Mouse (Mus musculus): ENCODE results near the gene Tnp2. TPM values are rescaled to one million over a fixed set of nuclear protein-coding genes. Genes with fewer than 3 reads are reported as not detected.

Tnp2 gene
- polyA plus RNA-seq, 1 experiment from 2014 or later = not detected

- H3K4me2 ChIP-seq = no peak overlapping the region
- no peaks in the 10 kb centered on the region for H3K9me3 ChIP-seq (replicated peaks)
- no peaks in the 10 kb centered on the region for H3K36me3 ChIP-seq (replicated peaks)
- no peak overlapping the region for H3K9ac ChIP-seq
- ATAC-seq (ENCODE audit: insufficient read depth) = no peak
- no peaks in the 10 kb centered on the region; the same call in 1 of the 2 replicates for H3K4me1 ChIP-seq (replicated peaks)
- WGBS (ENCODE audit: insufficient replicate concordance) = 66% methylated on average over 9 of the region's 9 CpGs
- no peak overlapping the region for H3K4me3 ChIP-seq (replicated peaks)
- no peak overlapping the region for H3K27ac ChIP-seq (replicated peaks)
- H3K27me3 ChIP-seq = peaks cover 15% of the 10 kb centered on the region; the same call in 1 of the 2 replicates
These were observed 48.5 kb downstream of the Tnp2 start for GRCm38 (mm10) chr16:10739854-10740398.

- Histone ChIP-seq H3K4me2 (no peak overlapping the region), H3K9ac (no peak overlapping the region), H3K4me1 (replicated peaks) (no peaks in the 10 kb centered on the region; the same call in 1 of the 2 replicates), H3K27ac (replicated peaks) (no peak overlapping the region), H3K9me3 (replicated peaks) (no peaks in the 10 kb centered on the region), H3K36me3 (replicated peaks) (no peaks in the 10 kb centered on the region), H3K27me3 (peaks cover 15% of the 10 kb centered on the region; the same call in 1 of the 2 replicates), H3K4me3 (replicated peaks) (no peak overlapping the region)
- 61% methylated on average over 3 of the region's 3 CpGs for WGBS (ENCODE audit: insufficient replicate concordance)
- ATAC-seq (ENCODE audit: insufficient read depth) = no peak
These were observed 49.6 kb downstream of the Tnp2 start for GRCm38 (mm10) chr16:10738866-10739265.

Other genes starting within 250 kb of the Tnp2 start
- gene Dexi, start 245.6 kb downstream of the Tnp2 start, polyA plus RNA-seq (2015; fragmentation: Nextera tagmentation; extraction: Ambion mirVana) = 3.2 and 4.4 TPM in 2 replicates
- 9.9 and 10.9 TPM in 2 replicates for gene Clec16a, start 243.3 kb downstream of the Tnp2 start, polyA plus RNA-seq (2015; fragmentation: Nextera tagmentation; extraction: Ambion mirVana)
- 1.0 and 1.2 TPM in 2 replicates for gene Socs1, start 3.1 kb downstream of the Tnp2 start, polyA plus RNA-seq (2015; fragmentation: Nextera tagmentation; extraction: Ambion mirVana)
- not detected in 2 replicates for gene Prm3, start 2.3 kb upstream of the Tnp2 start, polyA plus RNA-seq (2015; fragmentation: Nextera tagmentation; extraction: Ambion mirVana)
- gene Prm2, start 7.5 kb upstream of the Tnp2 start, polyA plus RNA-seq (2015; fragmentation: Nextera tagmentation; extraction: Ambion mirVana) = not detected in 2 replicates
- gene Prm1, start 17.2 kb upstream of the Tnp2 start, polyA plus RNA-seq (2015; fragmentation: Nextera tagmentation; extraction: Ambion mirVana) = not detected in 2 replicates
- not detected in 2 replicates for gene Gm11172, start 24.3 kb upstream of the Tnp2 start, polyA plus RNA-seq (2015; fragmentation: Nextera tagmentation; extraction: Ambion mirVana)
- 1.8 and 1.9 TPM in 2 replicates for gene Rmi2, start 46.4 kb upstream of the Tnp2 start, polyA plus RNA-seq (2015; fragmentation: Nextera tagmentation; extraction: Ambion mirVana)